Mouse (Mus musculus): ENCODE data around the gene Aco2. TPM values are rescaled to one million over a fixed set of nuclear protein-coding genes. Genes with fewer than 3 reads are reported as not detected.

Aco2 gene
- polyA plus RNA-seq, 1 experiment from 2014 or later: 165 TPM

DNA sequence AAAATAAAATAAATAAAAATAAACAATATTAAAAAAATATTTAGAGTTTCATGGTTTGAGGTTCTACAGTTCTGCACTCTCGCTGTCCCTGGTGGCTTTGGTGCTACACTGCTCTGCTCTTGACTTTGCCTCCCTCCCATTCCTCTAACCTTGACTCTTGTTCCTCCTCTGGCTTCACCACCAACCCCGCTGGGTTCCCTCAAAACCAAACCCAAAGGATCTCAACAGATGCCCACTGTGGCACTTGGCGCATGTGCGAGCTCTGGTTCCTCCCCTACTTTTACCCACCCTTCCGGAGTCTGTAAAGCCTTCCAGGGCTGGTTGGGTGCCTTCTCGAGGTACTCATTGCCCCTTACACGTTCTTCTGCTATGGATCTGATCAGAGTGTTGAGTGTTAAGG is 29.8 kb upstream of the Aco2 start:
- Histone ChIP-seq H3K4me1 (ENCODE audit: control insufficient read depth, insufficient read depth, low read length) (no peaks in the 10 kb centered on the region), H3K27ac (ENCODE audit: low read depth, low read length) (no peak overlapping the region), H3K36me3 (ENCODE audit: control insufficient read depth, insufficient read depth, low read length) (no peaks in the 10 kb centered on the region), H3K9me3 (ENCODE audit: control insufficient read depth, low read length) (no peaks in the 10 kb centered on the region), H3K9ac (ENCODE audit: low read length) (no peak overlapping the region), H3K27me3 (ENCODE audit: control insufficient read depth, insufficient read depth, low read length) (no peaks in the 10 kb centered on the region), H3K4me2 (no peak overlapping the region), H3K4me3 (ENCODE audit: low read depth, low read length) (no peak overlapping the region)
- 90% methylated on average over 7 of the region's 7 CpGs for WGBS
- DNase-seq (ENCODE audit: low spot score, missing footprints) (peak; percentile 8), ATAC-seq (ENCODE audit: low FRiP score) (no peak)

DNA sequence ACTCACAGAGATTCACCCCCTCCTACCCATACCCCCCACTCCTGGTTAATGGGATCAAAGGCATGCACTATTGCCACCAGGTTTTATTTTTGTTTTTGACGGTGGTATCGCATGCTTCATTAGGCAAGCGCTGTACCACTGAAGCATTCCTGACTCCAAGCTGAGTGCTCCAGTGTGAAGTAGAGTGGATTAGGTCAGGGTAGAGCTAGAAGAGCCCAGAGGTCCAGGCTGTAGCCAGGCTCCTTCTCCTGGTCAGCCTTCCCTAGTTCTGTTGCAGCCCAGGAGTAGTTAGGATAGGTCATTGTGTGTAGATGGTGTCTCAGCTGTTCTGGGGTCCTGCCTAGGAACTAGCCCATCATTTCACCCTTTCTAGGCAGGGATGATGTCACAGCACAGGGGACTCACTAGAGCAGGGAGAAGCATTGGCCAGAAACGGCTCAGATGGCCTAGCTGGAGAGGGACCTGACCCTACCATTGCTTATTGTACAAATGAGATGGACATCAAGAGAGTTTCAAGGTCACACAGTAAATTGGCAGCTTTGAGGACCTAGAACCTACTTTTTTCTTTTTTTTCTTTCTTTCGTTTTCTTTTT is 27.0 kb upstream of the Aco2 start:
- H3K4me1 ChIP-seq (ENCODE audit: control insufficient read depth, insufficient read depth, low read length): no peaks in the 10 kb centered on the region
- no peak overlapping the region for H3K27ac ChIP-seq (ENCODE audit: low read depth, low read length)
- H3K4me2 ChIP-seq: no peak overlapping the region
- 79% methylated on average over 5 of the region's 5 CpGs for WGBS
- DNase-seq (ENCODE audit: low spot score, missing footprints) (peak; percentile 74), ATAC-seq (ENCODE audit: low FRiP score) (no peak)
- no peaks in the 10 kb centered on the region for H3K27me3 ChIP-seq (ENCODE audit: control insufficient read depth, insufficient read depth, low read length)
- H3K36me3 ChIP-seq (ENCODE audit: control insufficient read depth, insufficient read depth, low read length): peaks cover 11% of the 10 kb centered on the region; the same call in 1 of the 2 replicates
- H3K9ac ChIP-seq (ENCODE audit: low read length): no peak overlapping the region
- H3K4me3 ChIP-seq (ENCODE audit: low read depth, low read length): no peak overlapping the region
- no peaks in the 10 kb centered on the region for H3K9me3 ChIP-seq (ENCODE audit: control insufficient read depth, low read length)

DNA sequence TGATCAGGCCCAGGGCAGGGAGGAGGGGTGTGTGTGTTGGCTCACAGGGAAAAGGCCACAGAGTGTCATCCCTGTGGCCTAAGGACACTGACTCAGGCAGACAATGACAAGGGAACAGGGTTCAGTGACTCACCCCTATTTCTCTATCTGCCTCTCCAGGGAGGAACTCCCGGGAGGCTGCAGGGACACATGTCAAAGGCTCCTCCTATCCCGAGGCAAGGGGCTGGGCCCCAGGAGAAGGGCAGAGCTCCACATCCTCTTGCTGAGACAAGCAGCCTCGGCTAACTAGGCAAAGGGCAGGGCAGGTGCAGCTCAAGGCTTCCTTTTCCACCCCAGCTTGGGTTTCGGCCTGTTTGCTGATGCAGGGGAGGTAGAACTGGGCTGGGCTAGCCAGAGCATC is 26.4 kb upstream of the Aco2 start:
- Histone ChIP-seq H3K4me3 (ENCODE audit: low read depth, low read length) (no peak overlapping the region), H3K27me3 (ENCODE audit: control insufficient read depth, insufficient read depth, low read length) (no peaks in the 10 kb centered on the region), H3K36me3 (ENCODE audit: control insufficient read depth, insufficient read depth, low read length) (peaks cover 14% of the 10 kb centered on the region; the same call in 1 of the 2 replicates), H3K9me3 (ENCODE audit: control insufficient read depth, low read length) (no peaks in the 10 kb centered on the region), H3K4me2 (no peak overlapping the region), H3K9ac (ENCODE audit: low read length) (no peak overlapping the region), H3K27ac (ENCODE audit: low read depth, low read length) (no peak overlapping the region), H3K4me1 (ENCODE audit: control insufficient read depth, insufficient read depth, low read length) (no peaks in the 10 kb centered on the region)
- WGBS: 33% methylated on average over 4 of the region's 4 CpGs
- ATAC-seq (ENCODE audit: low FRiP score) (no peak), DNase-seq (ENCODE audit: low spot score, missing footprints) (peak; percentile 41)

GRCm38 (mm10) chr15:81846755-81847154 is 25.4 kb upstream of the Aco2 start:
- Histone ChIP-seq H3K9me3 (ENCODE audit: control insufficient read depth, low read length) (no peaks in the 10 kb centered on the region), H3K4me1 (ENCODE audit: control insufficient read depth, insufficient read depth, low read length) (no peaks in the 10 kb centered on the region), H3K27me3 (ENCODE audit: control insufficient read depth, insufficient read depth, low read length) (no peaks in the 10 kb centered on the region), H3K9ac (ENCODE audit: low read length) (no peak overlapping the region), H3K36me3 (ENCODE audit: control insufficient read depth, insufficient read depth, low read length) (peaks cover 22% of the 10 kb centered on the region; the same call in 1 of the 2 replicates), H3K4me3 (ENCODE audit: low read depth, low read length) (no peak overlapping the region), H3K4me2 (no peak overlapping the region), H3K27ac (ENCODE audit: low read depth, low read length) (no peak overlapping the region)
- ATAC-seq (ENCODE audit: low FRiP score) (no peak), DNase-seq (ENCODE audit: low spot score, missing footprints) (peak; percentile 31)
- 92% methylated on average over 9 of the region's 9 CpGs for WGBS

GRCm38 (mm10) chr15:81847161-81847560 is 24.9 kb upstream of the Aco2 start:
- peaks cover 22% of the 10 kb centered on the region; the same call in 1 of the 2 replicates for H3K36me3 ChIP-seq (ENCODE audit: control insufficient read depth, insufficient read depth, low read length)
- no peak overlapping the region for H3K4me3 ChIP-seq (ENCODE audit: low read depth, low read length)
- H3K9me3 ChIP-seq (ENCODE audit: control insufficient read depth, low read length): no peaks in the 10 kb centered on the region
- 93% methylated on average over 4 of the region's 4 CpGs for WGBS
- no peaks in the 10 kb centered on the region for H3K27me3 ChIP-seq (ENCODE audit: control insufficient read depth, insufficient read depth, low read length)
- ATAC-seq (ENCODE audit: low FRiP score): no peak
- no peak overlapping the region for H3K27ac ChIP-seq (ENCODE audit: low read depth, low read length)
- no peak overlapping the region for H3K9ac ChIP-seq (ENCODE audit: low read length)
- DNase-seq (ENCODE audit: low spot score, missing footprints): no peak
- H3K4me2 ChIP-seq: no peak overlapping the region
- H3K4me1 ChIP-seq (ENCODE audit: control insufficient read depth, insufficient read depth, low read length): no peaks in the 10 kb centered on the region

DNA sequence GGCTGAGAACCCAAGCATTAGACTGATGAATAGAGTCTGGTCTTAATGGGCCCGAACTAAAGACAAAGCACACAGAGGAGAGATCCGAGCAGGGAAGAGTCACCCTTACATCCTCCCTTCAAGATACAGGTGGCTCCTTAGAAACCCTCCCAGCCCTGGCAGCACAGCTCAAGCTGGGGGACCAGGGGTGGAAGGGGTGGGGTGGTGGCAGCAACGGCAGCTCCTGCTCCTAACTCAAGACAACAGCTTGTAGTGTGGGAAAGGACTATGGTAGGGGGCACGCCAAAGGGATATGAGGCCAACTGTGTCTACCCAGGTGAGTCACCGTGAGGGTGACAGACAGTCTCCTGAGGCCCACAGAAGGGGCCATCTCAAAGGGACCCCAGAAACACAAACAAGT is 24.2 kb upstream of the Aco2 start:
- WGBS: 94% methylated on average over 5 of the region's 5 CpGs
- H3K4me3 ChIP-seq (ENCODE audit: low read depth, low read length): no peak overlapping the region
- H3K9me3 ChIP-seq (ENCODE audit: control insufficient read depth, low read length): no peaks in the 10 kb centered on the region
- H3K27ac ChIP-seq (ENCODE audit: low read depth, low read length): no peak overlapping the region
- H3K9ac ChIP-seq (ENCODE audit: low read length): no peak overlapping the region
- no peak overlapping the region for H3K4me2 ChIP-seq
- H3K36me3 ChIP-seq (ENCODE audit: control insufficient read depth, insufficient read depth, low read length): peaks cover 22% of the 10 kb centered on the region; the same call in 1 of the 2 replicates
- no peaks in the 10 kb centered on the region for H3K4me1 ChIP-seq (ENCODE audit: control insufficient read depth, insufficient read depth, low read length)
- H3K27me3 ChIP-seq (ENCODE audit: control insufficient read depth, insufficient read depth, low read length): no peaks in the 10 kb centered on the region
- ATAC-seq (ENCODE audit: low FRiP score) (no peak), DNase-seq (ENCODE audit: low spot score, missing footprints) (no peak)

DNA sequence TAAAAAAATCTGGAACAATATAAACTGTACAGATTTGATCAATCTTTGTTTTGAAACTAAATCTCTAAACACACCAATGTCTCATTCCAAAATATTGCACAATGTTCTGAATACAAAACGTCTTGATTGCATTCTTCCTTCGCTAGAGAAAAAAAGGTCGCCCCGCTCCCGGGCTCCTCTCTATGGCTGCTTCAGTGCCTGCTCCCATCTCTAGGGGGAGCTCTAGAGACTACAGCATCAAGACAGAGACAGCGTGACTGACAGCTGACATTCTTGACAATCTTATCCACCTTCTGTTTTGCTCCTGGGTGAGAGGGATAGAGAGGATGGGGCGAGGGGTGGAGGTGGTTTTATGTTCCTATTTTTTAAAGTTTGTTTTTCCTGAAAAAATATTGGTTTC is 23.8 kb upstream of the Aco2 start:
- Histone ChIP-seq H3K36me3 (ENCODE audit: control insufficient read depth, insufficient read depth, low read length) (peaks cover 22% of the 10 kb centered on the region; the same call in 1 of the 2 replicates), H3K4me1 (ENCODE audit: control insufficient read depth, insufficient read depth, low read length) (no peaks in the 10 kb centered on the region), H3K4me2 (no peak overlapping the region), H3K9me3 (ENCODE audit: control insufficient read depth, low read length) (no peaks in the 10 kb centered on the region), H3K27ac (ENCODE audit: low read depth, low read length) (no peak overlapping the region), H3K4me3 (ENCODE audit: low read depth, low read length) (no peak overlapping the region), H3K9ac (ENCODE audit: low read length) (no peak overlapping the region), H3K27me3 (ENCODE audit: control insufficient read depth, insufficient read depth, low read length) (no peaks in the 10 kb centered on the region)
- DNase-seq (ENCODE audit: low spot score, missing footprints) (peak; percentile 87), ATAC-seq (ENCODE audit: low FRiP score) (no peak)
- 44% methylated on average over 7 of the region's 7 CpGs for WGBS

DNA sequence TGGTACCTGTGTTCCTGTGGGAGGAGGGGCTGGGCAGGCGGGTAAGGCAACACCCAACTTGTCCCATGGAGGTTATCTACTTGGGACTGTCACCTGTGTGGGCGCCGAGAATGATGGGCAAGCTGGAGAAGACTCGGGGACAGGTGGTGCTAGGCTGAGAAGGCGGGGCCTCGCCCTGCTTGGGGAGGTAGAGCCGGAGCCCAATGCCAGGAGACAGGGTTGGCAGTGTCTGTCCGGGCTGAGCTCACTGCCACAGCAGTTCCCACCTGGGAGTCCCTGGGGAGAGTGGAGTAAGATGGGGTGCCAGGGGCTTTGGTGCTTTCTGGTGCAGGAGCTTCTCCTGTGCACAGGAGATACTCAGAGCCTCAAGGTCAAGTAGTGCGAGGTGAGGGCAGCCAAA is 23.0 kb upstream of the Aco2 start:
- Histone ChIP-seq H3K27me3 (ENCODE audit: control insufficient read depth, insufficient read depth, low read length) (no peaks in the 10 kb centered on the region), H3K27ac (ENCODE audit: low read depth, low read length) (no peak overlapping the region), H3K4me3 (ENCODE audit: low read depth, low read length) (no peak overlapping the region), H3K4me2 (no peak overlapping the region), H3K36me3 (ENCODE audit: control insufficient read depth, insufficient read depth, low read length) (peaks cover 22% of the 10 kb centered on the region; the same call in 1 of the 2 replicates), H3K4me1 (ENCODE audit: control insufficient read depth, insufficient read depth, low read length) (no peaks in the 10 kb centered on the region), H3K9me3 (ENCODE audit: control insufficient read depth, low read length) (no peaks in the 10 kb centered on the region), H3K9ac (ENCODE audit: low read length) (no peak overlapping the region)
- ATAC-seq (ENCODE audit: low FRiP score): no peak
- 90% methylated on average over 9 of the region's 9 CpGs for WGBS
- peak; percentile 76 for DNase-seq (ENCODE audit: low spot score, missing footprints)

DNA sequence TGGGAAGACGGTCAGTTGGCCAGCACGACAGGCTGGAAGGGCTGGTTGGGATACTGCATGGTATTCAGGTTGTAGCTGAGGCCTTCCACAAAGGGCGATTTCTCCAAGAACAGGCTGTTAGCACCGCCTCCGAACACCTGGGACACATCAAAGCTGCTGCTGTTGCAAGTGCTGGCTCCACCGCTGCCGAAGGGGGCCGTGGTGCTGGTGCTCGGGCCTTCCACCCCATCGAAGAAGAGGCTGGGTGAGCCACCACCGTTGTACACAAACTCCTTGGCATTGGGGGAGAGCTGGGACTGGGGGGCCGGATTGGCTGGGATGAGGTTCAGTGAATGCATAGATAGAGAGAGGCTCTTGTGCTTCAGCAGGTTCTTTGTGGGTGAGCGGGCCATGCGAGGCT is 21.4 kb upstream of the Aco2 start:
- H3K27me3 ChIP-seq (ENCODE audit: control insufficient read depth, insufficient read depth, low read length): no peaks in the 10 kb centered on the region
- no peak for DNase-seq (ENCODE audit: low spot score, missing footprints)
- H3K9me3 ChIP-seq (ENCODE audit: control insufficient read depth, low read length): no peaks in the 10 kb centered on the region
- 90% methylated on average over 14 of the region's 14 CpGs for WGBS
- peaks cover 22% of the 10 kb centered on the region; the same call in 1 of the 2 replicates for H3K36me3 ChIP-seq (ENCODE audit: control insufficient read depth, insufficient read depth, low read length)
- no peak overlapping the region for H3K27ac ChIP-seq (ENCODE audit: low read depth, low read length)
- ATAC-seq (ENCODE audit: low FRiP score): no peak
- H3K4me3 ChIP-seq (ENCODE audit: low read depth, low read length): no peak overlapping the region
- no peak overlapping the region for H3K4me2 ChIP-seq
- 0 out of 2 replicates have a peak, but pooled peaks cover 5% of the 10 kb centered on the region for H3K4me1 ChIP-seq (ENCODE audit: control insufficient read depth, insufficient read depth, low read length)
- no peak overlapping the region for H3K9ac ChIP-seq (ENCODE audit: low read length)
